Comparison of ENCODE assay signal across 10 mouse cellular contexts in genomic region chr9:102650637-102651036, GRCm38 (mm10). TPM values are rescaled to one million over a fixed set of nuclear protein-coding genes. Genes with fewer than 3 reads are reported as not detected.
DNase-seq lines count a peak whose midpoint lies in the region; ATAC-seq and TF ChIP-seq lines count a peak whose summit lies in the region.
"Had no signal": no experiment of that assay in that cellular context is flagged by ENCODE, and none has a peak within 500 bp of the region (broad histone marks: within the 10 kb centered on the region; RNA-seq: fewer than 3 reads in every experiment).

No protein-coding gene starts in this region.

- H3K27ac ChIP-seq in forebrain, postnatal 0 days (ENCODE audit: low read depth, low read length), result no peak overlapping the region
- peak overlapping the region; percentile 55 for H3K27ac ChIP-seq in intestine, embryonic 16.5 days (ENCODE audit: low read length)
- H3K27ac ChIP-seq in liver, postnatal 0 days (ENCODE audit: low read depth), result no peak overlapping the region

- DNase-seq in retina, postnatal 1 day, result peak; percentile 42
- DNase-seq in retina, embryonic 14.5 days (ENCODE audit: low spot score), result no peak
- no peak for DNase-seq in forebrain, postnatal 0 days
- no peak for DNase-seq in liver, postnatal 0 days
- DNase-seq in adrenal gland, postnatal 36 days, result no peak
- no peak for DNase-seq in urinary bladder, postnatal 4 days (ENCODE audit: low spot score in 2 of 2)
- DNase-seq: kidney, adult 11 months; lung, postnatal 14 days; thymus, postnatal 14 days had no signal

- H3K4me2 ChIP-seq in forebrain, postnatal 0 days (ENCODE audit: low read depth), result peak overlapping the region; percentile 21; the same call in 1 of the 2 replicates
- H3K4me2 ChIP-seq in intestine, embryonic 16.5 days (ENCODE audit: low read depth, low read length), result no peak overlapping the region
- H3K4me2 ChIP-seq in liver, postnatal 0 days (ENCODE audit: low read depth, low read length), result no peak overlapping the region

- no peaks in the 10 kb centered on the region for H3K36me3 ChIP-seq in forebrain, postnatal 0 days (ENCODE audit: insufficient read depth)
- H3K36me3 ChIP-seq in intestine, embryonic 16.5 days (ENCODE audit: control insufficient read depth, insufficient read depth, low read length), result no peaks in the 10 kb centered on the region
- no peaks in the 10 kb centered on the region for H3K36me3 ChIP-seq in liver, postnatal 0 days (replicated peaks; ENCODE audit: insufficient read depth, low read length)

- no peaks in the 10 kb centered on the region for H3K9me3 ChIP-seq in forebrain, postnatal 0 days (ENCODE audit: low read length)
- no peaks in the 10 kb centered on the region for H3K9me3 ChIP-seq in intestine, embryonic 16.5 days (ENCODE audit: control insufficient read depth, low read length)
- peaks cover 3% of the 10 kb centered on the region; the same call in 1 of the 2 replicates for H3K9me3 ChIP-seq in liver, postnatal 0 days (ENCODE audit: low read length)

- no peak for TF ChIP-seq EP300 in liver, postnatal 0 days (IDR thresholded peaks at IDR 0.05; ENCODE audit: low read depth)

- no peak overlapping the region for H3K9ac ChIP-seq in forebrain, postnatal 0 days
- H3K9ac ChIP-seq in intestine, embryonic 16.5 days (ENCODE audit: low read depth, low read length), result peak overlapping the region; percentile 3; the same call in 1 of the 2 replicates
- H3K9ac ChIP-seq in liver, postnatal 0 days (replicated peaks), result no peak overlapping the region

- no peak overlapping the region for H3K4me3 ChIP-seq in forebrain, postnatal 0 days (ENCODE audit: low read depth, low read length)
- H3K4me3 ChIP-seq in intestine, embryonic 16.5 days (ENCODE audit: low read length), result no peak overlapping the region
- no peak overlapping the region for H3K4me3 ChIP-seq in liver, postnatal 0 days (ENCODE audit: low read depth, low read length)

- H3K27me3 ChIP-seq in forebrain, postnatal 0 days (ENCODE audit: insufficient read depth, low read length), result no peaks in the 10 kb centered on the region
- no peaks in the 10 kb centered on the region for H3K27me3 ChIP-seq in intestine, embryonic 16.5 days (replicated peaks; ENCODE audit: control insufficient read depth, insufficient read depth, low read length)
- no peaks in the 10 kb centered on the region for H3K27me3 ChIP-seq in liver, postnatal 0 days (ENCODE audit: insufficient read depth, low read length)

- H3K4me1 ChIP-seq in forebrain, postnatal 0 days (ENCODE audit: insufficient read depth), result peaks cover 13% of the 10 kb centered on the region; the same call in 1 of the 2 replicates
- peaks cover 29% of the 10 kb centered on the region for H3K4me1 ChIP-seq in intestine, embryonic 16.5 days (ENCODE audit: control insufficient read depth, insufficient read depth, low read length)
- no peaks in the 10 kb centered on the region for H3K4me1 ChIP-seq in liver, postnatal 0 days (ENCODE audit: insufficient read depth)

- TF ChIP-seq CTCF in forebrain, postnatal 0 days (IDR thresholded peaks at IDR 0.05; ENCODE audit: low read depth), result no peak
- TF ChIP-seq CTCF in liver, postnatal 0 days (IDR thresholded peaks at IDR 0.05; ENCODE audit: low read depth), result no peak

- WGBS in forebrain, postnatal 0 days, result 15% methylated on average over 7 of the region's 7 CpGs
- WGBS in intestine, embryonic 16.5 days, result 25% methylated on average over 7 of the region's 7 CpGs
- 50% methylated on average over 7 of the region's 7 CpGs for WGBS in liver, postnatal 0 days (ENCODE audit: insufficient replicate concordance)

- ATAC-seq in forebrain, postnatal 0 days, result peak; percentile 43
- ATAC-seq in intestine, embryonic 16.5 days, result 0 out of 2 replicates have a peak, but pooled peaks have one; percentile 3
- no peak for ATAC-seq in liver, postnatal 0 days

RNA-seq across cellular contexts. Expression of gene Cep63, which starts 24.3 kb away (rescaled TPM):
- 17.5 and 19.5 TPM in 2 replicates for total RNA-seq in forebrain, postnatal 0 days (2014; rRNA removed)
- polyA plus RNA-seq in forebrain, postnatal 0 days (2015; fragmentation: Nextera tagmentation; extraction: Ambion mirVana), result 35.9 and 39.3 TPM in 2 replicates
- 42.7 and 43.2 TPM in 2 replicates for polyA plus RNA-seq in intestine, embryonic 16.5 days (2015; fragmentation: Nextera tagmentation; extraction: Ambion mirVana)
- polyA plus RNA-seq in liver, postnatal 0 days (2015; fragmentation: Nextera tagmentation; extraction: Ambion mirVana), result 15.5 and 16.6 TPM in 2 replicates
- total RNA-seq in adrenal gland, postnatal 36 days (2021), result 10 to 100 TPM; 39.6 to 41.1 TPM

RNA-seq across cellular contexts. Expression of gene Anapc13, which starts 24.5 kb away (rescaled TPM):
- total RNA-seq in forebrain, postnatal 0 days (2014; rRNA removed), result 22.5 and 26.8 TPM in 2 replicates
- polyA plus RNA-seq in forebrain, postnatal 0 days (2015; fragmentation: Nextera tagmentation; extraction: Ambion mirVana), result 124 and 139 TPM in 2 replicates
- 175 and 183 TPM in 2 replicates for polyA plus RNA-seq in intestine, embryonic 16.5 days (2015; fragmentation: Nextera tagmentation; extraction: Ambion mirVana)
- polyA plus RNA-seq in liver, postnatal 0 days (2015; fragmentation: Nextera tagmentation; extraction: Ambion mirVana), result 123 and 126 TPM in 2 replicates
- 100 to 1,000 TPM; 333 to 359 TPM for total RNA-seq in adrenal gland, postnatal 36 days (2021)
